Mouse (Mus musculus) cortical plate, adult 2 months (tissue): ENCODE results near the gene Strn4.

Experiments used
- CTCF ChIP-seq: fragments of 200-500 bp; IDR thresholded peaks from 2 replicates; pipeline ENCODE4 v1.5.1; 2011; ENCODE audit warnings: mild to moderate bottlenecking, control low read depth, low read length; ENCODE audit not compliant: insufficient read depth; ENCODE audit errors: extremely low read depth
- POLR2A ChIP-seq: fragments of 200-500 bp; IDR thresholded peaks from 2 replicates; pipeline ENCODE4 v1.6.1; 2011; ENCODE audit warnings: mild to moderate bottlenecking, low read length, control low read depth; ENCODE audit not compliant: insufficient read depth; ENCODE audit errors: extremely low read depth

- TF ChIP-seq CTCF (no peak), POLR2A (no peak)
Observed at GRCm38 (mm10) chr7:16780076-16780475, 35.6 kb upstream of the Strn4 start.
